Mouse (Mus musculus) kidney, adult 2 months (tissue): ENCODE results near the gene Olfr920. TPM values are rescaled to one million over a fixed set of nuclear protein-coding genes. Genes with fewer than 3 reads are reported as not detected.

Experiments
- DNase-seq: peaks from one replicate; pipeline ENCODE4 v3.0.0; 2021
- H3K27ac ChIP-seq: fragments of 200-500 bp; 2 replicates; pipeline ENCODE4 v1.5.1; 2012; ENCODE audit warnings: low read depth, low read length, control low read depth, inconsistent platforms; ENCODE audit not compliant: insufficient read depth
- H3K27me3 ChIP-seq: fragments of 200-500 bp; replicated peaks from 2 replicates; pipeline ENCODE4 v1.6.1; 2012; ENCODE audit warnings: mild to moderate bottlenecking, moderate library complexity, low read length, inconsistent platforms; ENCODE audit not compliant: control insufficient read depth, insufficient read depth
- H3K36me3 ChIP-seq: fragments of 200-500 bp; 2 replicates; pipeline ENCODE4 v1.6.1; 2012; ENCODE audit warnings: mild to moderate bottlenecking, moderate library complexity, low read length, inconsistent platforms; ENCODE audit not compliant: control insufficient read depth, insufficient read depth
- H3K4me1 ChIP-seq: fragments of 200-500 bp; 2 replicates; pipeline ENCODE4 v1.6.1; 2011; ENCODE audit warnings: low read length; ENCODE audit not compliant: control insufficient read depth, insufficient read depth
- H3K4me3 ChIP-seq: fragments of 200-500 bp; 2 replicates; pipeline ENCODE4 v1.5.1; 2011; ENCODE audit warnings: mild to moderate bottlenecking, low read depth, low read length, control low read depth; ENCODE audit not compliant: insufficient read depth
- CTCF ChIP-seq: fragments of 200-500 bp; conservative IDR thresholded peaks from 2 replicates; pipeline ENCODE4 v1.5.1; 2011; ENCODE audit warnings: low read depth, mild to moderate bottlenecking, control low read depth, low read length, moderate library complexity, mixed read lengths; ENCODE audit not compliant: insufficient read depth, insufficient read length
- POLR2A ChIP-seq: fragments of 200-500 bp; IDR thresholded peaks from one replicate; pipeline ENCODE4 v1.6.1; 2011; ENCODE audit warnings: low read depth, low read length, control low read depth
- WGBS: fragments of 180-500 bp; shearing (Covaris S2); methylation state at CpG from one replicate; pipeline ENCODE4 v1.1.7; 2018; 5-methylcytosine and 5-hydroxymethylcytosine counted together
- polyA plus RNA-seq: library from polyadenylated mRNA; depleted of rRNA; stranded (reverse); fragments of >200 nt; gene quantifications from 2 replicates; pipeline ENCODE4 v1.2.3, GENCODE M21; 2012; rRNA removed

Gene Olfr920
- polyA plus RNA-seq, 1 experiment: 0.11 TPM

DNA sequence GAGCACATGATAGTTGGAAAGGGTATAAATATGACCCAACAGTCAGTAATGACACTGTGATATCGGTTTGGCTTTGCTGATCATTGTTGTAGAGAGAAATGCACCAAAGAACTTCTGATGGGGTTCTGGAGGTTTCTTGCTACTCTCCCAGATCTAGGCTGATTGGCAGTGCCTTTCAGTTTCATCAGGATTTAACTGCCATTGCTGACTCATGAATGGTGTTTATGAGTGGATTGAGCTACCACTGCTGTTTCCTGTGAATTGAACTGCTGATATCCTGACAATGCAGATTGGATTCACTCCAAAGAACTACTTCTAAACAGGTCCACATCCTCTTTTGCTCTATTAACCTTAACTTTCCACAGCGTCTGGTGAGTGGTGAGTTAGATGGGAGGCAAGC lies 40.6 kb downstream of the Olfr920 start:
- Histone ChIP-seq H3K27me3 (no peaks in the 10 kb centered on the region; the same call in 1 of the 2 replicates), H3K4me3 (no peak overlapping the region), H3K36me3 (no peaks in the 10 kb centered on the region), H3K27ac (no peak overlapping the region), H3K4me1 (no peaks in the 10 kb centered on the region)
- DNase-seq: no peak
- WGBS: 84% methylated on average over 2 of the region's 2 CpGs
- TF ChIP-seq POLR2A (no peak), CTCF (no peak)

DNA sequence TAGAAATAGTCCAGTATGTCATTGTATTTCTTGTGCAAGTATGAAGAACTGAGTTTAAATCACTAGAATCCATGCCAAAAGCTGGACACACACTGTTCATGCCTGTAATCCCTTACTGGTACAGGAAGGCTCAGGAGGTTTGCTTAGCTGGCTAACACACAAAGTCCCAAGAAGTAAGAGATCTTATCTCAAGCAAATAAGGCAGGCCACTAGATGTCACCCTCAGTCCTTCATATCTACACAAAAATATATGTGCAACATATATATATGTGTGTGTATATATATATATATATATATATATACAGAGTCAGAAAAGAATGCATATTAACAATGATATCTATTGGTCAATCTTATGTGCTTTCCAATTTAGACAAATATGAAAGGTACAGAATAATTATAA lies 53.6 kb downstream of the Olfr920 start:
- Histone ChIP-seq H3K4me3 (no peak overlapping the region), H3K27me3 (no peaks in the 10 kb centered on the region), H3K36me3 (no peaks in the 10 kb centered on the region), H3K27ac (no peak overlapping the region), H3K4me1 (no peaks in the 10 kb centered on the region)
- no peak for DNase-seq
- TF ChIP-seq CTCF (no peak), POLR2A (no peak)

Other genes starting within 250 kb of the Olfr920 start
- not detected in 2 replicates for gene Olfr911-ps1, start 230.7 kb upstream of the Olfr920 start, polyA plus RNA-seq
- gene Olfr910, start 214.4 kb upstream of the Olfr920 start, polyA plus RNA-seq: not detected in 2 replicates
- gene Olfr912, start 172.1 kb upstream of the Olfr920 start, polyA plus RNA-seq: not detected in 2 replicates
- gene Olfr913, start 159.5 kb upstream of the Olfr920 start, polyA plus RNA-seq: not detected in 2 replicates
- gene Olfr914, start 147.2 kb upstream of the Olfr920 start, polyA plus RNA-seq: not detected in 2 replicates
- gene Olfr916, start 92.4 kb upstream of the Olfr920 start, polyA plus RNA-seq: not detected in 2 replicates
- gene Olfr917, start 86.5 kb upstream of the Olfr920 start, polyA plus RNA-seq: not detected in 2 replicates
- not detected in 2 replicates for gene Olfr918, start 77.7 kb upstream of the Olfr920 start, polyA plus RNA-seq
- not detected in 2 replicates for gene Olfr919, start 48.6 kb upstream of the Olfr920 start, polyA plus RNA-seq
- gene Vwa5a, start 34.0 kb upstream of the Olfr920 start, polyA plus RNA-seq: 16.8 and 17.7 TPM in 2 replicates
- gene Olfr921, start 20.8 kb downstream of the Olfr920 start, polyA plus RNA-seq: not detected in 2 replicates
- gene Olfr922, start 62.3 kb downstream of the Olfr920 start, polyA plus RNA-seq: not detected in 2 replicates
- not detected in 2 replicates for gene Olfr923, start 74.2 kb downstream of the Olfr920 start, polyA plus RNA-seq
- not detected in 2 replicates for gene Olfr924, start 92.2 kb downstream of the Olfr920 start, polyA plus RNA-seq
- not detected in 2 replicates for gene Olfr26, start 102.8 kb downstream of the Olfr920 start, polyA plus RNA-seq
- not detected in 2 replicates for gene Olfr926, start 124.8 kb downstream of the Olfr920 start, polyA plus RNA-seq
- not detected in 2 replicates for gene Olfr930, start 177.5 kb downstream of the Olfr920 start, polyA plus RNA-seq
- not detected in 2 replicates for gene Olfr933, start 220.0 kb downstream of the Olfr920 start, polyA plus RNA-seq
- not detected in 2 replicates for gene Olfr934, start 236.0 kb downstream of the Olfr920 start, polyA plus RNA-seq
- gene Olfr935, start 247.4 kb downstream of the Olfr920 start, polyA plus RNA-seq: not detected in 2 replicates